Mouse (Mus musculus): ENCODE measurements at regions not wholly inside any gene's neighbourhood (a gene's known extent, or its start where the extent isn't known, plus 50 kb on each side); places are given as distances from the start of the nearest gene placed in this dataset.

DNA sequence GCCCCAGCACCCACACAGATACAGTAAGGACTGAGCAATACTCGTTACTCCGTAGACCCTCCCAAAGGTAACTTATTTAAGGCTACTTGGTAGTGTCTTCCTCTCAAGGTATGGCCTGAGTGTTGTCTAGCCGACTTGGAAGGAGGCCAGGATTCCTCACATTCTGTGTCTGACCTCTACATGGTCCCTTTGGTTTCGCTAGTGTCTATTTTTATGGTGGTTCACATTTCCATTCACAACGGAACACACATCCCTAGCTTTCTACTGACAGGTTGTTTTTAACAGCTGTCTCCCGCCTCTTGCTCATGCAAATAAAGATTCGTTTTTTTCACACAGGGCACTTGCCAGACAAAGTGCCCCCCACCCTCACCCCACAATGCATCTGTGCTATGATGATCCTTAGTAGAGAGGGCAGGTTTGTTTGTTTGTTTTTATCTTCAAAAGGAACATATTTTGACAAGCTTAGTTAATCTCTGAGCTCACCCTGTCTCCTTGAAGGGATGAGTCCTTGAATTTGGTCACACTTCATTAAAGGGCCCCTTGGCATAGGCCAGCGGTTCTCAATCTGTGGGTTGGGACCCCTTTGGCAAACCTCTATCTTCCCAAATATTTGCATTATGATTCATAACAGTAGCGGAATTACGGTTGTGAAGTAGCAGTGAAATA is 52.7 kb downstream of the Phlda1 start:
- no peak for ATAC-seq (ENCODE audit: low FRiP score)
- H3K27ac ChIP-seq (ENCODE audit: low read depth, low read length), result no peak overlapping the region
- no peaks in the 10 kb centered on the region for H3K36me3 ChIP-seq (ENCODE audit: control insufficient read depth, insufficient read depth, low read length)
- H3K27me3 ChIP-seq (ENCODE audit: control insufficient read depth, insufficient read depth, low read length), result no peaks in the 10 kb centered on the region
- no peak for DNase-seq (ENCODE audit: low spot score)
- H3K4me3 ChIP-seq (ENCODE audit: low read depth, low read length), result no peak overlapping the region
- WGBS, result 80% methylated on average over 10 of the region's 10 CpGs
- H3K9me3 ChIP-seq (ENCODE audit: control insufficient read depth, low read length), result no peaks in the 10 kb centered on the region
- H3K9ac ChIP-seq (ENCODE audit: low read depth, low read length), result no peak overlapping the region
- no peak overlapping the region for H3K4me2 ChIP-seq (replicated peaks; ENCODE audit: low read depth, low read length)
- no peaks in the 10 kb centered on the region for H3K4me1 ChIP-seq (replicated peaks; ENCODE audit: control insufficient read depth, insufficient read depth, low read length)

- WGBS, result 63% methylated on average over 17 of the region's 17 CpGs
- no peak overlapping the region for H3K27ac ChIP-seq (ENCODE audit: low read depth, low read length)
- DNase-seq (ENCODE audit: low spot score) (no peak), ATAC-seq (ENCODE audit: low FRiP score) (no peak)
- no peaks in the 10 kb centered on the region for H3K9me3 ChIP-seq (ENCODE audit: control insufficient read depth, low read length)
- H3K9ac ChIP-seq (ENCODE audit: low read depth, low read length), result no peak overlapping the region
- no peak overlapping the region for H3K4me3 ChIP-seq (ENCODE audit: low read depth, low read length)
- no peak overlapping the region for H3K4me2 ChIP-seq (replicated peaks; ENCODE audit: low read depth, low read length)
- H3K27me3 ChIP-seq (ENCODE audit: control insufficient read depth, insufficient read depth, low read length), result no peaks in the 10 kb centered on the region
- H3K36me3 ChIP-seq (ENCODE audit: control insufficient read depth, insufficient read depth, low read length), result no peaks in the 10 kb centered on the region
- no peaks in the 10 kb centered on the region for H3K4me1 ChIP-seq (replicated peaks; ENCODE audit: control insufficient read depth, insufficient read depth, low read length)
Observed at GRCm38 (mm10) chr10:111559341-111560246, 53.5 kb downstream of the Phlda1 start.

DNA sequence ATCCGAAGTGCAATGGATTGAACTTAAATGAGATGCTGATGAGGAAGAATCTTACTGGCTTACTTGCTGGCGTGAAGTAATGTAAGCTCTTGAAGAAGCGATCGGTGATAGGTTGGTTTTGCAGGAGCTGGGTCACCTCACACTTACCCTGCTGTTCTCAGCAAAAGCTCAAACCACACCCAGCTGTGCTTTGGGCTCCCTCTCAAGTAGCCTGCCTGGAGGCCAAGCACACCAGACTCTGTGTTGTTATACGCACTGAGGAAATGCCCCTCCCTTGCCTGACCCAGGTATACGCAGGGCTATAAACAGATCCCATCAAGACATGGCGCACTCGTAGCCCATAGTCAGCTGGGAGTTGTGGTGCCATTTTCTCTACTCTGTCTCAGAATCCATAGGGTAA is 56.5 kb downstream of the Phlda1 start:
- Histone ChIP-seq H3K4me1 (replicated peaks; ENCODE audit: control insufficient read depth, insufficient read depth, low read length) (no peaks in the 10 kb centered on the region), H3K27ac (ENCODE audit: low read depth, low read length) (no peak overlapping the region), H3K27me3 (ENCODE audit: control insufficient read depth, insufficient read depth, low read length) (no peaks in the 10 kb centered on the region), H3K36me3 (ENCODE audit: control insufficient read depth, insufficient read depth, low read length) (no peaks in the 10 kb centered on the region), H3K4me3 (ENCODE audit: low read depth, low read length) (no peak overlapping the region), H3K4me2 (replicated peaks; ENCODE audit: low read depth, low read length) (no peak overlapping the region), H3K9ac (ENCODE audit: low read depth, low read length) (no peak overlapping the region), H3K9me3 (ENCODE audit: control insufficient read depth, low read length) (no peaks in the 10 kb centered on the region)
- DNase-seq (ENCODE audit: low spot score) (no peak), ATAC-seq (ENCODE audit: low FRiP score) (no peak)
- 87% methylated on average over 8 of the region's 8 CpGs for WGBS

DNA sequence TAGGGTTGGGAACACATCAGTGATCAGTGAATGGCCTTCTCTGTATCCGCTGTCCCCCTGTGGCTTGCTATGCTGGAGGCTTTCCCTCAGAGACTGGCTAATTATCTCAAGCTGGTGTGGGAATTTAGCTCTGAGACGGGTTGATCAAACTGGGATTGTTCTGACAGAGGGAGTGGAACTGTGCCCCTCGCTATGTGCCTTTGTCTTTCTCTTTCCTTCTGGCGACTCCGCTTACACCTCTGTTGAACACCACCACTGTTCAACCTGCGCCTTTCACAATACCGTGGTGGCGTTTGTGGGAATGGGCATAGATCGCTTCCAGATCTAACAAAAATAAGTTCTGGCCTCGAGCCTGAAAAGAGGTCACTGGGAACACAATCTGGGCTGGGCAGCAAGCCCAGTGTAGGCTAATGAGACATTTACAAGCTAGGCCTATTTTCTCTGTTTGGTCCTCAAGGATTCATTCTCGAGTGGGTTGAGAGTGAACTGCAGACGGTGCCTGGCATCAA is 60.8 kb downstream of the Phlda1 start:
- no peak overlapping the region for H3K9ac ChIP-seq (ENCODE audit: low read depth, low read length)
- no peaks in the 10 kb centered on the region for H3K4me1 ChIP-seq (replicated peaks; ENCODE audit: control insufficient read depth, insufficient read depth, low read length)
- H3K4me2 ChIP-seq (replicated peaks; ENCODE audit: low read depth, low read length), result no peak overlapping the region
- no peaks in the 10 kb centered on the region for H3K36me3 ChIP-seq (ENCODE audit: control insufficient read depth, insufficient read depth, low read length)
- H3K4me3 ChIP-seq (ENCODE audit: low read depth, low read length), result no peak overlapping the region
- no peak for ATAC-seq (ENCODE audit: low FRiP score)
- no peaks in the 10 kb centered on the region for H3K9me3 ChIP-seq (ENCODE audit: control insufficient read depth, low read length)
- no peaks in the 10 kb centered on the region for H3K27me3 ChIP-seq (ENCODE audit: control insufficient read depth, insufficient read depth, low read length)
- WGBS, result 73% methylated on average over 12 of the region's 12 CpGs
- no peak for DNase-seq (ENCODE audit: low spot score)
- H3K27ac ChIP-seq (ENCODE audit: low read depth, low read length), result no peak overlapping the region

- Histone ChIP-seq H3K9me3 (ENCODE audit: control insufficient read depth, low read length) (no peaks in the 10 kb centered on the region), H3K4me2 (replicated peaks; ENCODE audit: low read depth, low read length) (no peak overlapping the region), H3K4me1 (replicated peaks; ENCODE audit: control insufficient read depth, insufficient read depth, low read length) (no peaks in the 10 kb centered on the region), H3K27ac (ENCODE audit: low read depth, low read length) (no peak overlapping the region), H3K9ac (ENCODE audit: low read depth, low read length) (no peak overlapping the region), H3K36me3 (ENCODE audit: control insufficient read depth, insufficient read depth, low read length) (no peaks in the 10 kb centered on the region), H3K27me3 (ENCODE audit: control insufficient read depth, insufficient read depth, low read length) (no peaks in the 10 kb centered on the region), H3K4me3 (ENCODE audit: low read depth, low read length) (no peak overlapping the region)
- DNase-seq (ENCODE audit: low spot score) (no peak), ATAC-seq (ENCODE audit: low FRiP score) (no peak)
- WGBS, result 64% methylated on average over 7 of the region's 7 CpGs
Observed at GRCm38 (mm10) chr10:111570501-111571258, 64.6 kb downstream of the Phlda1 start.

DNA sequence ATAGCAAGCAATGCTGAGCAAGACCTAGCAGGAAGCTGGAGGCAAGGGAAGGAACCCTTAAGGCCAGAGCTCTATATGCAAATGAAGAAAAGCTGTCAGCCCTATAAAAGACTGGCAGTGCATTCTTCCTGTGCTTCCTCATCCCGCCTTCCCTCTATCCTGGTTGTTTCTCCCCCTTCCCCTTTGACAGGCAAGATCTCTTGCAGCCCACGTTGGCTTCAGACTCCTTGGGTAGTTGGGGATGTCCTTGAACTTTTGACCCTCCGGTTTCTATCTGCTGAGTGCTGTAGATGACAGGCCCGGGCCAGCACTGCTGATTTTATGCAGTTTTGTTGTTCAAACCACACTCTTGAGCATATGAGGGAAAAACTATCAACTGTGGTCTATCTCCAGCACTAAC is 68.1 kb downstream of the Phlda1 start:
- Histone ChIP-seq H3K4me2 (replicated peaks; ENCODE audit: low read depth, low read length) (no peak overlapping the region), H3K4me3 (ENCODE audit: low read depth, low read length) (no peak overlapping the region), H3K36me3 (ENCODE audit: control insufficient read depth, insufficient read depth, low read length) (no peaks in the 10 kb centered on the region), H3K4me1 (replicated peaks; ENCODE audit: control insufficient read depth, insufficient read depth, low read length) (no peaks in the 10 kb centered on the region), H3K9ac (ENCODE audit: low read depth, low read length) (0 out of 2 replicates have a peak overlapping the region, but pooled peaks have one; percentile 4), H3K27ac (ENCODE audit: low read depth, low read length) (no peak overlapping the region), H3K27me3 (ENCODE audit: control insufficient read depth, insufficient read depth, low read length) (no peaks in the 10 kb centered on the region), H3K9me3 (ENCODE audit: control insufficient read depth, low read length) (no peaks in the 10 kb centered on the region)
- DNase-seq (ENCODE audit: low spot score), result no peak
- WGBS, result 72% methylated on average over 4 of the region's 4 CpGs
- no peak for ATAC-seq (ENCODE audit: low FRiP score)

GRCm38 (mm10) chr10:111574812-111575211 is 68.7 kb downstream of the Phlda1 start:
- DNase-seq (ENCODE audit: low spot score), result no peak
- ATAC-seq (ENCODE audit: low FRiP score), result no peak
- Histone ChIP-seq H3K4me1 (replicated peaks; ENCODE audit: control insufficient read depth, insufficient read depth, low read length) (no peaks in the 10 kb centered on the region), H3K4me3 (ENCODE audit: low read depth, low read length) (no peak overlapping the region), H3K4me2 (replicated peaks; ENCODE audit: low read depth, low read length) (no peak overlapping the region), H3K27ac (ENCODE audit: low read depth, low read length) (no peak overlapping the region), H3K36me3 (ENCODE audit: control insufficient read depth, insufficient read depth, low read length) (no peaks in the 10 kb centered on the region), H3K9me3 (ENCODE audit: control insufficient read depth, low read length) (no peaks in the 10 kb centered on the region), H3K9ac (ENCODE audit: low read depth, low read length) (no peak overlapping the region), H3K27me3 (ENCODE audit: control insufficient read depth, insufficient read depth, low read length) (no peaks in the 10 kb centered on the region)
- 84% methylated on average over 8 of the region's 8 CpGs for WGBS

- no peak overlapping the region for H3K4me2 ChIP-seq (replicated peaks; ENCODE audit: low read depth, low read length)
- H3K36me3 ChIP-seq (ENCODE audit: control insufficient read depth, insufficient read depth, low read length), result no peaks in the 10 kb centered on the region
- no peaks in the 10 kb centered on the region for H3K27me3 ChIP-seq (ENCODE audit: control insufficient read depth, insufficient read depth, low read length)
- H3K4me1 ChIP-seq (replicated peaks; ENCODE audit: control insufficient read depth, insufficient read depth, low read length), result no peaks in the 10 kb centered on the region
- no peak overlapping the region for H3K27ac ChIP-seq (ENCODE audit: low read depth, low read length)
- H3K9me3 ChIP-seq (ENCODE audit: control insufficient read depth, low read length), result no peaks in the 10 kb centered on the region
- WGBS, result 62% methylated on average over 5 of the region's 5 CpGs
- DNase-seq (ENCODE audit: low spot score) (no peak), ATAC-seq (ENCODE audit: low FRiP score) (no peak)
- H3K9ac ChIP-seq (ENCODE audit: low read depth, low read length), result no peak overlapping the region
- H3K4me3 ChIP-seq (ENCODE audit: low read depth, low read length), result no peak overlapping the region
Observed at GRCm38 (mm10) chr10:111575256-111575655, 69.2 kb downstream of the Phlda1 start.

Data from hindbrain, embryonic 11.5 days (tissue).